Mouse (Mus musculus) megakaryocyte-erythroid progenitor cell, adult 5-6 weeks (primary cell): ENCODE results near the gene AC140267.1. TPM values are rescaled to one million over a fixed set of nuclear protein-coding genes. Genes with fewer than 3 reads are reported as not detected.

Experiments
- ATAC-seq: replicated peaks from 2 replicates; pipeline ENCODE4 v1.8.0; 2016; ENCODE audit warnings: mild to moderate bottlenecking, inconsistent platforms; ENCODE audit not compliant: severe bottlenecking, poor library complexity, low FRiP score, low TSS enrichment
- total RNA-seq, 2 experiments: library from RNA; stranded (forward) in 1 of 2; stranded (reverse) in 1 of 2; fragments of 200-1000, 215-1000 nt in 1 of 2; fragments of >200 nt in 1 of 2; fragmentation: Nextera tagmentation in 1 of 2; gene quantifications; 2 replicates each; pipeline ENCODE4 v1.2.3; 2014 to 2017

Gene AC140267.1
- total RNA-seq (2014; fragmentation: Nextera tagmentation), result 5.6 and 6.5 TPM in 2 replicates
- total RNA-seq (2017), result not detected in 2 replicates

DNA sequence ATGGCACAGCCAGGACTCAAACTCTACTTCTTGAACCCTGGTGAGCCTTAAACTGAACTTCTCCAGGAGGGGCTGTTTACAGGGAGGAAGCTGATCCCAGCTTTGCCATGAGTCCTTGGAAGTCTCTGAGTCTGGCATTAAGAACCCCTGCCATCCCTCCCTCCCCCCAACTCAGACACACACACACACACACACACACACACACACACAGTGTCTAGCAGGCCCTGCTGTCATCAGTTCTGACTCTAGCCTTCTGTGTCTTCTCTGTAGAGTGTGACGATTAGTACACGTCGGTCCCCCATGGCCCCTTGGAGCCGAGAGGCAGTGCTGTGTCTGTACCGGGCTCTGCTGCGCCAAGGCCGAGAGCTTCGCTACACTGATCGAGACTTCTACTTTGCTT is at the start of gene AC140267.1:
TSS of gene AC140267.1 (plus strand) at position 301 of the 400 bp plus-strand sequence.
- no peak for ATAC-seq

DNA sequence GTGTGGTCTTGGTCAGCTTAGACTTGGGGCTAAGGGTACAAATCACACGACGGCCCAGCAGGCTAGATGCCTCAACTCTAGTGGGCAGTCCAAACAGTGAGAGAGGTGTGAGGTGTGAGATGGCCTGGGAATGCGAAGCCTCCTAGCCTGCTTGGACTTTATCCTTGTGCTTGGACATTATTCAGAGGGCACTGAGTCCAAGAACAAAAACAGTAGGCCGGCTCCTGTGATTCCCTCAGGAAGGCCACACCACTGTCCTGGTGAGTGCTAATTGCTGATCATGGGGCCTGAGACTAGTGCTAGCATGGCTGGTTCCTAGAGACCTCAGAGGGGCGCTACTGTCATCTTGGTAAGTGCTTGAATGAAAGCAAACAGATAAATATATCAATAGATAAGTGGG is 46.7 kb upstream of the AC140267.1 start:
- ATAC-seq, result no peak

DNA sequence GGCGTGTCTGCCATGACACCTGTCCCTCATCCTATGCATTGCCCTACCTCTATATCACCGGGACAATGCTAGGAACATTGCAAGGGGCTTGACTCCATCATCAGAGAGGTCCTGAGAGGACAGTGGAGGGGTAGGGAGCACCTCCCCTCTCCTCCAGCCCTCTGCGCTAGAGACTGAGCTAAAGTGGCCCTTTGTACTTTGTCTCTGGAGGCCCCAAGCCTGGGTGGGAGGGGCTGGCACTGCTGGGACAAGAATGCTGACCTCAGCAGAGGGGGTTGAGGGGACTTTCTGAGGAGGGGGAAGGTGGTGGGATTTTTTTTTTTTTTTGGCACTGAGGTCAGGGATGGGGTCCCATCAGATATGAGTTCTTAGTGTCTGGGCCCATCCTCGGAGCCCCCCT is 45.6 kb upstream of the AC140267.1 start:
- no peak for ATAC-seq

DNA sequence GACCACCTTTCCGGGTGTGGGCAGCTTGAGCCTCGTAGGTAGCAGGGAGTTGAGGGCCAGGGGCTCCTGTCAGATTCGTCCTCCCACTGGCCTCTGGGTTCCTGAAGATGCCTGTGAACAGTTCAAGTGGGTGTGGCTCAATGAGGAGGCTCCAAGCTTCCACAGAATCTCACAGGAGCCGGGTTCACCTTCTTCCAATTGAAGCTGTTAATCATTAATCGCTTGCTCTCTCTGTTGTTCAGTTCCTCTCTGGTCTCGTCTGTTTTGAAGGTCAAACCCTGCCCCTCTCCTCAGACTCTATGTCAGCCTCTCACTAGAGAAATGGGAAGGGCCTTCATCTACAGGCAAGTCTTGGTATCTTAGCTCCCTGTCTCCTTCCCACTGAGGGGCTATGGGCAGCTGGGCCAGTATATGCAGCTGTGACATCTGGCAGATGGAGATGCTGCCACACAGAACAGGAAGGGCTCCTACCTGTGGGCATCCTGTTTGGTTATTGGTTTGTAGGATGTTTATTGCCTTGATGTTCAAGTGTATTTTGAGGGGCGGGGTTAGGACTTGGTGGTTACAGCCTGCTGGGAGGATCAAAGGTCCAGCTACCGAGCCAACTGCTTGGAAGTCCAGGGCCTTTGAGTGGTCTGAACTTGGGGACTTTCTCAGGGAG is 43.9 kb upstream of the AC140267.1 start:
- ATAC-seq, result no peak

GRCm38 (mm10) chr15:80192246-80192585 is 43.4 kb upstream of the AC140267.1 start:
- ATAC-seq, result no peak

DNA sequence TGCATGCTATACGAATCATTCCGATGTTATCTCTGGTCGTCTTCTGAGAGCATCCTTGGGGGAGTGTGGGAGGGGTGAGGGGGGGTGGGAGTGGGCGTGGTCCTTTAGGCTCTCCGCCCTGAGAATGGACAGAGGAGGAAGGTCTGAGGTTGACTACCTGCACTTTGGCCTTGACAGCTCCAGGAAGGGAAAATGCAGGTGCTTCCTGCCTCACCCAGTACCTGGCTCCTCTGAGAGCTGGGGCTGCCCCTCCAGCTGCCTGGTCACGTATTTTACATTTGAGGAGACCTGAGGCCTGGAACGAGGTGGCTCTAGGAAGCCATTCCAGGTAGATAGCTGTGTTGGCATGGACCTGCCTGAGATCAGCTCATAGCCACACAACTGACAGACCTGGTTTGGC is 42.8 kb upstream of the AC140267.1 start:
- ATAC-seq, result no peak

GRCm38 (mm10) chr15:80199556-80199955 is 36.1 kb upstream of the AC140267.1 start:
- no peak for ATAC-seq

- ATAC-seq, result no peak
These were observed 33.4 kb upstream of the AC140267.1 start for GRCm38 (mm10) chr15:80202111-80202775.

DNA sequence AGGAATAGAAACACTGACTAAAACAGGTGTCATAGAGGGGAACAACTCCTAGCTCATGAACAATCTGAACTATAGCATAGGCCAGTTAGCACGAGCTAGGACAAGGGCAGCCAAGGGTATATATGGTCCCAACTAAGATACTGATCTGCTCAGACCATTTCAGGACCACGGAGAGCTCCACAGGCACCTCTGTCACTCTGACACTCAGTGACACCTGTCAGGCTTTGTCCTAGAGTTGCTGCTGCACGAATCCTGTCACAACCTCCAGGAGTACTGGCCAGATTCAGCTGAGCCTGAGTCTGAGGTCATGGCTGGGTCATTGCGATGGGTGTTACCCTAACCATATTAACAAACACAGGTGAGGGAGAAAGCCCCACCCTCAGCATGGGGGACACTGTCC is 32.2 kb upstream of the AC140267.1 start:
- ATAC-seq, result peak; percentile 81

DNA sequence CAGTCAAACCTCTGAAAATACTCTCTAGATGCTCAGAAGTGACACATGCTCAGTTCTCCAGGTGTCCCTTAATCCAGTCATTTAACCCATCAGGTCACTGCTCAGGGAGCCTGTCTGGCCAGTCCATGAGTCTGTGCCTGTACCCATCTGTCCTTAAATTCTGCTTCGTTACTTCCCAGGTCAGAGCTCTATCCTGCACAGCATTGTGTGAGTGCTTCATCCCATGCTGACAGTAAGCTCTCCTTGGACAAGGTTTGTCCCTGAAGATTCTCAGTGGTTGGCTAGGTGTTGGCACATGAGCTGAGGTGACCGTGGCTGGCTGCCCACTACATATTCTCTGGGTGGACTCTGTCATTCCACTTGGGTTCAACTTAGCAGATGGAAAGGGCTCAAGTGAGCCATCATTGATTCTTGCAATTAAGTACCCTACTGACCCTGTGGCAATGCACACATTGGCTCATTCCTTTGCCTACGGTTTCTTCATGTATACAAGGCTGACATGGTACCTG is 29.5 kb upstream of the AC140267.1 start:
- no peak for ATAC-seq

- no peak for ATAC-seq
These were observed 27.2 kb upstream of the AC140267.1 start for GRCm38 (mm10) chr15:80208446-80208845.

- ATAC-seq, result peak; percentile 41
These were observed 21.9 kb upstream of the AC140267.1 start for GRCm38 (mm10) chr15:80213688-80214087.

- no peak for ATAC-seq
These were observed 19.7 kb upstream of the AC140267.1 start for GRCm38 (mm10) chr15:80215716-80216479.

- ATAC-seq, result no peak
These were observed 19.2 kb upstream of the AC140267.1 start for GRCm38 (mm10) chr15:80216480-80216820.

GRCm38 (mm10) chr15:80217476-80217875 is 18.2 kb upstream of the AC140267.1 start:
- no peak for ATAC-seq

DNA sequence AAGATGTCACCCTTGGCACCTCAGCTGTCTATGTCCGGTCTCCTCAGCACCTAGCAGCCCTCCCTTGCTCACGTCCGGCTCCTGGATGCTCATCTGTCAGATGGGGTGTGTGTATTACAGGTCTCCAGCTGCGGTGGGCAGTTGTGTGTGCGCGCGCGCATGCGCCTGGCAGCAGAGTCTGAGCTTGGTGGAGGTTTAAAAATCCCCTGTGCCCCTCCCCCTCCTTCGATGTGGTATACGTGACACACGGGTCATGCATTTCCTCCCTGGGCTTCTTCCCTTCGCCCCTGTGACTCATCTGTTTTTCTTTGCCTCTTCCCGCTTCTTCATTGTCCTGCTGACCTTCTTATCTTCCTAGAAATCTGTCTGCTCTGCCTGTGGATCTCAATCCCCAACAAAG is 16.4 kb upstream of the AC140267.1 start:
- ATAC-seq, result no peak

- ATAC-seq, result no peak
These were observed 15.7 kb upstream of the AC140267.1 start for GRCm38 (mm10) chr15:80219705-80220657.

DNA sequence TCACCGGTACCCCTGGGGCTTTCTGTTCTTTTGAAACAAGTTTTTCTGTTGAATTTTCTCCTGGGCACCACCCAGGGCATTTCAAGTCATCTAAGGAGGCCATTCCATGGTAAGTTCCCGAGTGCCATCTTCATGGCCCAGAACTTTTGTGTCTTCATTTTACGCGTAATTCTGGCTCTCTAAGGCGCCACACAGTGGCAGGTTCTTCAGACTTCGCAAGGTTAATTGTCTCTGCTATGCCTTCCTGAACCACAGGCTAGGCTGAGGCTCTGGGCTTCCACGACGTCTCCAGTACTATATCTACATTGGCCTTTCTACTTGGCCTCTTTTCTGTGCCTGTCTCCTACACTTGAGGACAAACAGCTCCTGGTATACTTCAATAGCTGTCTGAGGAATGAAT is 14.6 kb upstream of the AC140267.1 start:
- ATAC-seq, result no peak

- ATAC-seq, result no peak
These were observed 11.9 kb upstream of the AC140267.1 start for GRCm38 (mm10) chr15:80223751-80224150.
